Mouse (Mus musculus): Measurements from ENCODE around the gene Plekhn1. TPM values are rescaled to one million over a fixed set of nuclear protein-coding genes. Genes with fewer than 3 reads are reported as not detected.
A peak's percentile ranks its signal among the peaks of the same experiment; 100 is the strongest.

Gene Plekhn1
- polyA plus RNA-seq, 1 experiment from 2014 or later: 31.9 TPM

DNA sequence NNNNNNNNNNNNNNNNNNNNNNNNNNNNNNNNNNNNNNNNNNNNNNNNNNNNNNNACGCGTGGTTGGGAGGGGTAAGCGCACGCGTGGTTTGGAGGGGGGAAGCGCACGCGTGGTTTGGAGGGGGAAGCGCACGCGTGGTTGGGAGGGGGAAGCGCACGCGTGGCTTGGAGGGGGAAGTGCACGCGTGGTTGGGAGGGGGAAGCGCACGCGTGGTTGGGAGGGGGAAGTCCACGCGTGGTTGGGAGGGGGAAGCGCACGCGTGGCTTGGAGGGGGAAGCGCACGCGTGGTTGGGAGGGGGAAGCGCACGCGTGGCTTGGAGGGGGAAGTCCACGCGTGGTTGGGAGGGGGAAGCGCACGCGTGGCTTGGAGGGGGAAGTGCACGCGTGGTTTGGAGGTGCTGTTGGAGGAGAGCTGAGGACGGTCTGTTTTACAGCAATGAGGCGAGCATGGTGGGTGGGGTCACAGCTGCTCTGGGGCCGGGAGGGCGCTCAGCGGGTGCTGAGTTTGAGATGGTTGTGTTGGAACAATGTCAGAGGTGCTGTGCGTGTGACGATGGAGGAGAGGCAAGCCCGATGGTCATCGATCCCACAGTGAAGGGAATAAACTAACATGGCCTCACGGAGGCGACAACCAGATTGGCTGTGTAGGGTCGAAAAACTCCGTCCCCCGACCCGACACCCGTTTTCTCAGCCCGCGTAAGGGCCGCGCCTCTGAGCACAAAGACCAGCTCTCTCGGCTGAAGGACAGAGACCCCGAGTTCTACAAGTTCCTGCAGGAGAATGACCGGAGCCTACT is 2.2 kb upstream of the Plekhn1 start:
- peak overlapping the region; percentile 68 for H3K4me3 ChIP-seq (replicated peaks; ENCODE audit: low read length)
- H3K4me1 ChIP-seq (replicated peaks; ENCODE audit: control insufficient read depth, insufficient read depth, low read length): peaks cover 16% of the 10 kb centered on the region
- peak overlapping the region; percentile 49 for H3K4me2 ChIP-seq (ENCODE audit: low read length)
- no peak overlapping the region for H3K27ac ChIP-seq (ENCODE audit: low read length)
- no peaks in the 10 kb centered on the region for H3K9me3 ChIP-seq (ENCODE audit: control insufficient read depth, low read length)
- no peak overlapping the region; the same call in 1 of the 2 replicates for H3K9ac ChIP-seq (replicated peaks; ENCODE audit: low read depth, low read length)
- WGBS: 21% methylated on average over 55 of the region's 60 CpGs
- H3K36me3 ChIP-seq (ENCODE audit: control insufficient read depth, insufficient read depth): peaks cover 20% of the 10 kb centered on the region
- H3K27me3 ChIP-seq (replicated peaks; ENCODE audit: control insufficient read depth, insufficient read depth, low read length): no peaks in the 10 kb centered on the region
- ATAC-seq: no peak

DNA sequence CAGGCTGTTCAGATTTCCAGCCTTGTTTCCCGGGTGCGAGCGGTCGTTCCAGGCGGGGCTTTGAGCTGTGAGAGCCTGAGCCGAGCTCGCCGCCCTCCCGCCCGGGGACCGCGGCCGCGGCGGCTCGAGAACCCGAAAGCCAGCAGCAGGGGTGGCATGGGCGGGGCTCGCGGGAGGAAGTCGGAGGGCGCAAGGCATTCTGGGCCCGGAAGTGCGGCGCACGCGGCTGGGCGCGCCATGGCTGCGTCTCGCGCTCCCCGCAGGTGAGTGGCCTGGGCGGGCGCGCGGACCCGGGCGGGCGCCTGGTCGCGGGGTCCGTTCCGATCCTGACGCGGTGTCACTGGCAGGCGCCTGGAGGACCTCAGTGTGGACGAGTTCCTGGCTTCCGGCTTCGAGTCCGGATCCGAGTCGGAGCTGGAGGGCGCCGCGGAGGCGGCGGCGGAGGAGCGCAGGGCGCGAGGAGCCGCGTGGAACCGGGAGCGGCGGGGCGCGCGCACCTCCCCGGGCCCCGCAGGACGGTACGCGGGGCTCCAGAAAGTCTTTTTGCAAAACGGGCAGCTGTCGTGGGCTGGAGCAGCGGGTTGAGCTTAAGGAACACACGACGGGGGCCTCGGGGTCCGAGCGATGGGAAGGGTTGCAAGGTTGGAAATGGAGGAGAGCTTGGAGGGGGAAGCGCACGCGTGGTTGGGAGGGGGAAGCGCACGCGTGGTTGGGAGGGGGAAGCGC is 1.3 kb upstream of the Plekhn1 start, which contains the start of gene Noc2l:
Gene Noc2l (plus strand): TSS at position 203 of the 726 bp plus-strand sequence.
- H3K9ac ChIP-seq (replicated peaks; ENCODE audit: low read depth, low read length): peak within 1 kb of the TSS; percentile 69
- peaks cover 23% of the 10 kb centered on the region for H3K36me3 ChIP-seq (ENCODE audit: control insufficient read depth, insufficient read depth)
- ATAC-seq: peak; percentile 90
- under 1% methylated on average over 73 of the region's 90 CpGs for WGBS
- peak within 1 kb of the TSS; percentile 89 for H3K27ac ChIP-seq (ENCODE audit: low read length)
- H3K9me3 ChIP-seq (ENCODE audit: control insufficient read depth, low read length): no peaks in the 10 kb centered on the region
- H3K4me2 ChIP-seq (ENCODE audit: low read length): peak within 1 kb of the TSS; percentile 85
- peak within 1 kb of the TSS; percentile 68 for H3K4me3 ChIP-seq (replicated peaks; ENCODE audit: low read length)
- peaks cover 16% of the 10 kb centered on the region for H3K4me1 ChIP-seq (replicated peaks; ENCODE audit: control insufficient read depth, insufficient read depth, low read length)
- H3K27me3 ChIP-seq (replicated peaks; ENCODE audit: control insufficient read depth, insufficient read depth, low read length): no peaks in the 10 kb centered on the region

DNA sequence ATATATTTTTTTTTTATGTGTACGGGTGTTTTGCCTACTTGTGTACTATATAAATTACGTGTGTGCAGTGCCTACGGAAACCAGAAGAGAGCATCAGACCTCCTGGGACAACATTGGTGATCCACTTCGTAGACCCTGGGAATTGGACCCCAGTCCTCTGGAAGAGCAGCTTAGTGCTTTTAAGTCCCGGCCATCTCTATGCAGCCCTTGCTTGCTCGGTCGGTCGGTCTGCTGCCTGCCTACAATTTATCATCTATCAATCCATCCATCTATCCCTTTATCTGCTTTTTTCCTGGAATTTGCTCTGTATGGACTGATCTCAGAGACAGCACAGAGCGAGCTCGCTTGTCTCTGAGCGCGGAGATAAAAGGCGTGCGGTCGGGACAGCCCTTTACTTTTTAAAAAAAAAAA is 708 bp upstream of the Plekhn1 start:
- Histone ChIP-seq H3K27ac (ENCODE audit: low read length) (peak overlapping the region; percentile 84), H3K4me2 (ENCODE audit: low read length) (peak overlapping the region; percentile 85), H3K9ac (replicated peaks; ENCODE audit: low read depth, low read length) (peak overlapping the region; percentile 69), H3K9me3 (ENCODE audit: control insufficient read depth, low read length) (no peaks in the 10 kb centered on the region), H3K27me3 (replicated peaks; ENCODE audit: control insufficient read depth, insufficient read depth, low read length) (no peaks in the 10 kb centered on the region), H3K4me1 (replicated peaks; ENCODE audit: control insufficient read depth, insufficient read depth, low read length) (peaks cover 16% of the 10 kb centered on the region), H3K36me3 (ENCODE audit: control insufficient read depth, insufficient read depth) (peaks cover 27% of the 10 kb centered on the region), H3K4me3 (replicated peaks; ENCODE audit: low read length) (peak overlapping the region; percentile 68)
- peak; percentile 64 for ATAC-seq
- WGBS: 0% methylated on average over 15 of the region's 15 CpGs

DNA sequence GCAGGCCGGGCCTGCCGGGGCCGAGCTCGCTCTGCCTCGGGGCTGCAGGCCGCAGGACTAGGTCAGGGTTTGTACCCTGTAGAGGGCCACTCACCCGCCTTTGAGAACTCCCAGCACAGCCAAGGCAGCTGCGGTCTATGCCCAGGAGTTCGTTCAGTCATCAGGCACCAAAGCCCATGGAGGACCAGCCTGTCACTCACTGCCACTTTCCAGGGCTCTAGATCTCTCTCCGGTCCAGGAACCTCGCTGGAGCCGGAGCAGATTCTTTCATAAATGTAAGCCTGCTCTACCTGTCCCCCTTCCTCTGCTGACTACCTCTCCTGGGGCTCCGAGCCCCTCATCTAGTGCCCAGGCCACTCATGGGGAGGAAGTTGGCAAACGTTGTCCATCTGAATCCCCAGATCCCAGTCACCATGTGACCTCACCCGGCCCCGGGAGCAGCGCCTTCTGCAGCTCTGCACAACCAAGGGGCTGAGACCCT is 596 bp downstream of the Plekhn1 start:
- ATAC-seq: no peak
- Histone ChIP-seq H3K36me3 (ENCODE audit: control insufficient read depth, insufficient read depth) (peaks cover 30% of the 10 kb centered on the region), H3K9ac (replicated peaks; ENCODE audit: low read depth, low read length) (peak overlapping the region; percentile 68), H3K9me3 (ENCODE audit: control insufficient read depth, low read length) (no peaks in the 10 kb centered on the region), H3K4me1 (replicated peaks; ENCODE audit: control insufficient read depth, insufficient read depth, low read length) (peaks cover 16% of the 10 kb centered on the region), H3K4me3 (replicated peaks; ENCODE audit: low read length) (peak overlapping the region; percentile 68), H3K27me3 (replicated peaks; ENCODE audit: control insufficient read depth, insufficient read depth, low read length) (no peaks in the 10 kb centered on the region), H3K4me2 (ENCODE audit: low read length) (peak overlapping the region; percentile 85), H3K27ac (ENCODE audit: low read length) (peak overlapping the region; percentile 56)
- WGBS: under 1% methylated on average over 17 of the region's 17 CpGs

DNA sequence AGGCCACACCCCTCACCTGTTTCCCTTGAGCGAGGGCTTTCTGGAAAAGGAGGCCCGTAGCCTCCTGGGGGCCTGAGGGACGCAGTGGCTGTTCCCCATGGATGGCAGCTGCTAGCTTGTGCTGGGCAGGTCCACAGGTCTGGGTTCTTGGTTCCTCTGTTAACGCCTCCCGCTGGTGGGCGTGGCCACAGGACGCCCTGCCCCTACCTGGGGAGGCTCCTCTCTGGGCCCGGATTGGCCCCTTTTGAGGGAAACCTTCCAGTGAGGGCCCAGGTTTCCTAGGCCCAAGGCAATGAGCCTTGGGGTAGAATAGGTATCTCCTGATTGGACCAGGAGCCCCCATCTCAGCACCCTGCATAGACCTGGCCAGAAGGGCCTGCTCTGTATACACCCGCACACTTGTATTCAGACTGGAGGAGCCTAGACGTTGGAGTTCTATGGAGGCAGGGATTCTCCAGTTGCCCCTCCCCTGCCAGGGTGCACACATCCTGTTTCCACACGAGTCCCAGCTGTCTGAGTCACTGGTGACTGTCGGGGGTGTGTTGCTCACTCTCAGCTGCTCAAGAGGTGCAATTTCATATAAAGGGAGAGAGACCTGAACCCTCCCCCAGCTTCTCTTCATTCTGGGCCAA is 6.1 kb downstream of the Plekhn1 start:
- Histone ChIP-seq H3K36me3 (ENCODE audit: control insufficient read depth, insufficient read depth) (peaks cover 30% of the 10 kb centered on the region), H3K4me3 (replicated peaks; ENCODE audit: low read length) (no peak overlapping the region), H3K27me3 (replicated peaks; ENCODE audit: control insufficient read depth, insufficient read depth, low read length) (no peaks in the 10 kb centered on the region), H3K4me1 (replicated peaks; ENCODE audit: control insufficient read depth, insufficient read depth, low read length) (peaks cover 8% of the 10 kb centered on the region), H3K9ac (replicated peaks; ENCODE audit: low read depth, low read length) (no peak overlapping the region), H3K4me2 (ENCODE audit: low read length) (no peak overlapping the region), H3K9me3 (ENCODE audit: control insufficient read depth, low read length) (no peaks in the 10 kb centered on the region), H3K27ac (ENCODE audit: low read length) (no peak overlapping the region)
- 19% methylated on average over 12 of the region's 12 CpGs for WGBS
- ATAC-seq: no peak

DNA sequence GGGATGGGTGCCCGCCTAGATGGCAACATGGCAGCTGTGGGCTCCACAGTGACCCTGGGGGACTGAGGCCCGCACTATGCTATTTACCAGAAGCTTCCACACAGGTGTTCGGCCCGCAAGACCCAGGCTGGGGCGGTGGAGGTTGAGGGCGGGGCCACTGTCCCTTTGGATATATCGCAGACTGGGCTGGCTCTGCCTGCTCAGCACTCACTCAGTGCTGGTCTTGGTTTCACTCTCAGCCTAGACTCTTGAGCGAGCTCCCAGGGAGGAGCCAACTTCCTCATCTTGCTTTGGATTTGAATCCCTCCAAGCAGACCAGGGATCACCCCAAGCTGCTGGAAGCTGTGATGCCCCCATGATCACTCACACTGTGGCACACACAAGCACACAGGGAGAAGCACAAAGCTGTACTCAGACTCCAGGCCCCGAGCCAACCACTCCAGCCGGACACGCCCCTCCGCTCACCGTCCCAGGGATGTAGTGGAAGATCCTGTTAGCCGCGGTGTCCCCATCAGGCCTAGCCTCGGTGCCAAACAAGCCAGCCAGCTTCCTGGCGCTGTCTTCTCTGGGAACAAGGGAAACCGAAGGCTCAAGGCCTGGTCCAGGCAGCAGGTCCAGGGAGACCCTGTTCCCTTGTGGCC is 6.8 kb downstream of the Plekhn1 start:
- H3K4me1 ChIP-seq (replicated peaks; ENCODE audit: control insufficient read depth, insufficient read depth, low read length): peaks cover 4% of the 10 kb centered on the region; the same call in 1 of the 2 replicates
- no peak overlapping the region for H3K27ac ChIP-seq (ENCODE audit: low read length)
- H3K9ac ChIP-seq (replicated peaks; ENCODE audit: low read depth, low read length): no peak overlapping the region
- no peaks in the 10 kb centered on the region for H3K9me3 ChIP-seq (ENCODE audit: control insufficient read depth, low read length)
- 31% methylated on average over 18 of the region's 18 CpGs for WGBS
- H3K4me3 ChIP-seq (replicated peaks; ENCODE audit: low read length): no peak overlapping the region
- H3K27me3 ChIP-seq (replicated peaks; ENCODE audit: control insufficient read depth, insufficient read depth, low read length): no peaks in the 10 kb centered on the region
- peak; percentile 30; the same call in 1 of the 2 replicates for ATAC-seq
- no peak overlapping the region for H3K4me2 ChIP-seq (ENCODE audit: low read length)
- H3K36me3 ChIP-seq (ENCODE audit: control insufficient read depth, insufficient read depth): peaks cover 30% of the 10 kb centered on the region

DNA sequence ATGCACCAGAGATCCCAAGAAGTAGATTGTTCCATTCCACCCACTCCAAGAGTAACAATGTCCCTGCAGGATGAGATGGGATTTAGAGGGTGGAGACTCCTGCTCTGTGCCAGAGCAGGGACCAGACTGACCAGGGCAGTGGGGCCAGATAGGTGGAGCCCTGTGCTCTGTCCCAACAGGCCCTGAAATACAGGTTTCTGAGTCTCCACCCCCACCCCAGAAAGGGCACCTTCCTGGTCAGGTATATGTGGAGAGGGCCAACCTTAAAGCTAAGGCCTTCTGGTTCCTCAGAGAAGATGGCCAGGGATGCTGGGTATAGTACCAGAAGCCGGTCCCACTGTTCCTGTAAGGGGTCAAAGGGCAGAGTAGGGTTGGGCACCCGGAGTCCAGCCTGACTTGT is 10.4 kb downstream of the Plekhn1 start:
- no peak overlapping the region for H3K4me3 ChIP-seq (replicated peaks; ENCODE audit: low read length)
- no peak overlapping the region for H3K27ac ChIP-seq (ENCODE audit: low read length)
- ATAC-seq: no peak
- no peaks in the 10 kb centered on the region for H3K9me3 ChIP-seq (ENCODE audit: control insufficient read depth, low read length)
- H3K9ac ChIP-seq (replicated peaks; ENCODE audit: low read depth, low read length): no peak overlapping the region
- WGBS: 94% methylated on average over 2 of the region's 2 CpGs
- peaks cover under 1% of the 10 kb centered on the region for H3K36me3 ChIP-seq (ENCODE audit: control insufficient read depth, insufficient read depth)
- no peaks in the 10 kb centered on the region for H3K27me3 ChIP-seq (replicated peaks; ENCODE audit: control insufficient read depth, insufficient read depth, low read length)
- H3K4me2 ChIP-seq (ENCODE audit: low read length): no peak overlapping the region
- H3K4me1 ChIP-seq (replicated peaks; ENCODE audit: control insufficient read depth, insufficient read depth, low read length): peaks cover 4% of the 10 kb centered on the region; the same call in 1 of the 2 replicates

DNA sequence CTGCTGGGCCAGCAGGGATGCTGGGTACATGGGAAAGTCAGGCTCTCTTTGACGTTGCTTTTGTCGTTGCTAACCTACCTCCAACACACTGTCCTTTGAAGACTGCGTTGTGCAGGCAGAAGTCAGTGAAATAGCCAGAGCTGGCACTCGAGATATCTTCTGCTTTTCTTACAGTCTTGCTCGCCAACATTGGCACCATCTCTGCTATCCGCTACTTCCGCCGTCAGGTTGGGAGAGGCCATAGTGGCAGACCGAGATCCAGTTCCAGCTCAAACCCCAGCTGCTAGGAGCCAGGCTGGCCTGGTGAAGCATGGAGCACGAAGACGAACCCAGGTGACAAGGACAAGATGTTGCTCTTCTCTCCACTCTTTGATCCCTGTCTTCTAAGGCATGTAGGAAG is 14.7 kb downstream of the Plekhn1 start:
- no peak overlapping the region for H3K9ac ChIP-seq (replicated peaks; ENCODE audit: low read depth, low read length)
- no peak overlapping the region for H3K4me2 ChIP-seq (ENCODE audit: low read length)
- no peaks in the 10 kb centered on the region for H3K36me3 ChIP-seq (ENCODE audit: control insufficient read depth, insufficient read depth)
- WGBS: 92% methylated on average over 11 of the region's 11 CpGs
- ATAC-seq: no peak
- no peaks in the 10 kb centered on the region for H3K4me1 ChIP-seq (replicated peaks; ENCODE audit: control insufficient read depth, insufficient read depth, low read length)
- H3K27me3 ChIP-seq (replicated peaks; ENCODE audit: control insufficient read depth, insufficient read depth, low read length): no peaks in the 10 kb centered on the region
- H3K9me3 ChIP-seq (ENCODE audit: control insufficient read depth, low read length): no peaks in the 10 kb centered on the region
- H3K4me3 ChIP-seq (replicated peaks; ENCODE audit: low read length): no peak overlapping the region
- no peak overlapping the region for H3K27ac ChIP-seq (ENCODE audit: low read length)
